Mouse (Mus musculus) midbrain, embryonic 15.5 days (tissue): ENCODE results near the gene Fkbp9. TPM values are rescaled to one million over a fixed set of nuclear protein-coding genes. Genes with fewer than 3 reads are reported as not detected.

Source experiments
- ATAC-seq: fragments of 200-750 bp; cut with Nextera tagmentation; replicated peaks from 2 replicates; pipeline ENCODE4 v1.8.0; 2017; ENCODE audit warnings: moderate TSS enrichment
- H3K27ac ChIP-seq: fragments of 300-500 bp; sonication (generic); 2 replicates; pipeline ENCODE4 v1.5.1; 2015; ENCODE audit warnings: mild to moderate bottlenecking, inconsistent platforms
- H3K27me3 ChIP-seq: fragments of 300-500 bp; sonication (generic); replicated peaks from 2 replicates; pipeline ENCODE4 v1.6.1; 2015; ENCODE audit warnings: inconsistent platforms
- H3K36me3 ChIP-seq: fragments of 300-500 bp; sonication (generic); replicated peaks from 2 replicates; pipeline ENCODE4 v1.6.1; 2015; ENCODE audit warnings: inconsistent platforms
- H3K4me1 ChIP-seq: fragments of 300-500 bp; sonication (generic); 2 replicates; pipeline ENCODE4 v1.6.1; 2015; ENCODE audit warnings: inconsistent platforms
- H3K4me2 ChIP-seq: fragments of 300-500 bp; sonication (generic); 2 replicates; pipeline ENCODE4 v1.6.1; 2015; ENCODE audit warnings: inconsistent platforms, mild to moderate bottlenecking, moderate library complexity
- H3K4me3 ChIP-seq: fragments of 300-500 bp; sonication (generic); 2 replicates; pipeline ENCODE4 v1.5.1; 2015; ENCODE audit warnings: mild to moderate bottlenecking, inconsistent platforms
- H3K9ac ChIP-seq: fragments of 300-500 bp; sonication (generic); 2 replicates; pipeline ENCODE4 v1.6.1; 2015; ENCODE audit warnings: mild to moderate bottlenecking, inconsistent platforms
- H3K9me3 ChIP-seq: fragments of 300-500 bp; sonication (generic); 2 replicates; pipeline ENCODE4 v1.6.1; 2016; ENCODE audit warnings: inconsistent platforms
- WGBS: fragments of 180-500 bp; shearing (Covaris S2); methylation state at CpG from one replicate; pipeline ENCODE4 v1.1.7; 2015; ENCODE audit warnings: mixed read lengths; 5-methylcytosine and 5-hydroxymethylcytosine counted together
- polyA plus RNA-seq: library from polyadenylated mRNA; unstranded; fragments of >200 nt; fragmentation: Nextera tagmentation; extraction: Ambion mirVana; gene quantifications from 2 replicates; pipeline ENCODE4 v1.2.1, GENCODE M21; 2015

Fkbp9 gene
- polyA plus RNA-seq, 1 experiment from 2014 or later, result 31.9 TPM

DNA sequence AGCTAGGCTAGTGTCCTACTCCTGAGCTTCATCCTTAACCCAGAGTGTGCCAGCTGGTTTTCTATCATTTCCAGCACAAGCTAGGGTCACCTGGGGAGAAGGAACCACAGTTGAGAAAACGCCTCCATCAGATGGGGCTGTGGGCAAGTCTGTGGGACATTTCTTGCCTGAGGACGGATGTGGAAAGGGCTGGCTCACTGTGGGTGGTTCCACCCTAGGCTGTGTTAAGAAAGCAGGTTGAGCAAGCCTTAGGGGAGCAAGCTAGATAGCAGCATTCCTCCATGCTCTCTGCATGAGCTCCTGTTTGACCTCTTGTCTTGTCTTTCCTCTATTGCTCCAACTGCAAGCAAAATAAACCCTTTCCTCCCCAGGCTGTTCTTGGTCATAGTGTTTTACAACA lies 58.9 kb downstream of the Fkbp9 start:
- H3K27ac ChIP-seq, result no peak overlapping the region
- WGBS, result 95% methylated on average over 2 of the region's 2 CpGs
- ATAC-seq, result no peak
- H3K9ac ChIP-seq, result no peak overlapping the region
- no peaks in the 10 kb centered on the region for H3K27me3 ChIP-seq
- peaks cover 25% of the 10 kb centered on the region for H3K36me3 ChIP-seq
- H3K4me3 ChIP-seq, result no peak overlapping the region
- H3K4me1 ChIP-seq, result no peaks in the 10 kb centered on the region
- no peak overlapping the region for H3K4me2 ChIP-seq
- H3K9me3 ChIP-seq, result no peaks in the 10 kb centered on the region

DNA sequence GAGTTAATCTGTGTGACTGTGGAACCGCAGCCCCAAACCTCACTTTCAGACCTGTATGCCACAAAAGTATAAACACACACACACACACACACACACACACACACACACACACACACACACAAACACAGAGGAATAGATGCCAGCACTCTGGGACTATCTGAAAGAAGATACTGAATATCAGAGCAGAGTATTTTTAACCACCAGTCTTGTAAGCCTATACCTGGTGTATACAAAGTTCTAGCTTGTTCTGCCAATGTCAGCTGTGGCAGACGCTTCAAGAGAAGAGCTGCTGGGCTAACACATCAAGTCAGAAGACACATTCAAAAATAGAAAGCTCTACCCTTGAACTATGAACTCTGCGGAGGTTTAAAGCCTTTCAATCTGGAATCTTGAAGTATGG lies 67.7 kb downstream of the Fkbp9 start:
- Histone ChIP-seq H3K9ac (no peak overlapping the region), H3K9me3 (no peaks in the 10 kb centered on the region), H3K36me3 (no peaks in the 10 kb centered on the region), H3K4me1 (peaks cover 20% of the 10 kb centered on the region), H3K27ac (no peak overlapping the region), H3K4me2 (no peak overlapping the region), H3K4me3 (no peak overlapping the region), H3K27me3 (no peaks in the 10 kb centered on the region)
- WGBS, result 90% methylated on average over 3 of the region's 3 CpGs
- ATAC-seq, result no peak

DNA sequence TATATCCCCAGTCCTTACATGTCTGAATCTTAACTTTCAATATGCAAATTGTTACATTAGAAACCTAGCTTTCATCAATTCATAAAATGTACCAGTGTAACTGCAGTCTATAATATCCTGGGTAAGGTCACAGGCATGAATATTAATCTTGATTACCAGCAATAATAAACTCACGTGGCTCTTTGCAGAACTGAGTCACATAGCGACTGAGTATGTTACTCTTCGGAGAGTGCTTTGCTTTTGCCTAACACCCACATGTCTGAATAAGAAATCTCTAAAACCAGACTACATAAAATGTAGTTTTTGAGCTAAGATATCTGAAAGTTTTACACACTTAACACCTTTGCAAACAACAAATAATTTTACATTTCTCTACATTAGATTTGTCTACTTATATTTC lies 69.5 kb downstream of the Fkbp9 start:
- no peak for ATAC-seq
- H3K4me1 ChIP-seq, result peaks cover 22% of the 10 kb centered on the region
- H3K4me3 ChIP-seq, result no peak overlapping the region
- H3K9ac ChIP-seq, result no peak overlapping the region
- no peaks in the 10 kb centered on the region for H3K36me3 ChIP-seq
- 70% methylated on average over 3 of the region's 3 CpGs for WGBS
- H3K9me3 ChIP-seq, result no peaks in the 10 kb centered on the region
- no peak overlapping the region for H3K27ac ChIP-seq
- no peaks in the 10 kb centered on the region for H3K27me3 ChIP-seq
- no peak overlapping the region for H3K4me2 ChIP-seq

DNA sequence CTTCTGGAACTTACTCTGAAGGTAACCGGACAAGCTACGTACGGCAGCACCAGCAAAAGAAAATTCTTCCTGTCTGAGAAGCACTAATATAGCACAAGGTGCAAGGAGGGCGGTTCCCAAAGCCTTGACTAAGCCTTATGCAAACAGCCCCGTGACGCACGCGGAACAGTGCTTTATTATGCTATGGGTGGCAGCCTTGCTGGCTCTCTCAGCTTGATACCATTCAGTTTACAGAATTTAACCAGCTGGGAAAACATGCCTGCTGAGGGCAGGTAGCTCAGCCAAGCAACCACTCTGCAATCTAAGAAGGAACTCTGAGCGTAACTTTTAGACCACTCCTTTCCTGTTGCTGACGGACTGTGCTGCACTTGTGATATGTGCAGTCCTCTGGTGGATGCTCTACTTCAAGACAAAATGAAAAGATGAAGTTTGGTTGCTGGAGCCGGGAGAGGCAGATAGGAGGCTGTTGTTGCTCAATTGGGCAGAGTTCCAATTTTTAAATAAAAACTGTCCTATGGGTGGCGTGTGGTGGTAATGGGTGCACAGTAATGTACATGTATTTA lies 70.0 kb downstream of the Fkbp9 start:
- no peak overlapping the region for H3K4me3 ChIP-seq
- H3K9ac ChIP-seq, result no peak overlapping the region
- no peak overlapping the region for H3K27ac ChIP-seq
- H3K9me3 ChIP-seq, result no peaks in the 10 kb centered on the region
- H3K4me1 ChIP-seq, result peaks cover 22% of the 10 kb centered on the region
- no peaks in the 10 kb centered on the region for H3K27me3 ChIP-seq
- H3K36me3 ChIP-seq, result no peaks in the 10 kb centered on the region
- ATAC-seq, result no peak
- H3K4me2 ChIP-seq, result 0 out of 2 replicates have a peak overlapping the region, but pooled peaks have one; percentile 2
- 32% methylated on average over 12 of the region's 12 CpGs for WGBS

GRCm38 (mm10) chr6:56902606-56903520 lies 71.0 kb downstream of the Fkbp9 start:
- H3K27me3 ChIP-seq, result no peaks in the 10 kb centered on the region
- no peak overlapping the region for H3K4me3 ChIP-seq
- no peaks in the 10 kb centered on the region for H3K36me3 ChIP-seq
- no peaks in the 10 kb centered on the region for H3K9me3 ChIP-seq
- ATAC-seq, result 0 out of 2 replicates have a peak, but pooled peaks have one; percentile 18
- no peak overlapping the region for H3K4me2 ChIP-seq
- H3K27ac ChIP-seq, result no peak overlapping the region
- H3K4me1 ChIP-seq, result peaks cover 25% of the 10 kb centered on the region
- WGBS, result 79% methylated on average over 7 of the region's 7 CpGs
- no peak overlapping the region for H3K9ac ChIP-seq

- Histone ChIP-seq H3K4me1 (peaks cover 25% of the 10 kb centered on the region), H3K36me3 (no peaks in the 10 kb centered on the region), H3K9me3 (no peaks in the 10 kb centered on the region), H3K9ac (no peak overlapping the region), H3K4me3 (no peak overlapping the region), H3K4me2 (no peak overlapping the region), H3K27ac (no peak overlapping the region), H3K27me3 (no peaks in the 10 kb centered on the region)
- 60% methylated on average over 6 of the region's 6 CpGs for WGBS
- 0 out of 2 replicates have a peak, but pooled peaks have one; percentile 27 for ATAC-seq
Observed at GRCm38 (mm10) chr6:56903831-56904230, 72.0 kb downstream of the Fkbp9 start.

DNA sequence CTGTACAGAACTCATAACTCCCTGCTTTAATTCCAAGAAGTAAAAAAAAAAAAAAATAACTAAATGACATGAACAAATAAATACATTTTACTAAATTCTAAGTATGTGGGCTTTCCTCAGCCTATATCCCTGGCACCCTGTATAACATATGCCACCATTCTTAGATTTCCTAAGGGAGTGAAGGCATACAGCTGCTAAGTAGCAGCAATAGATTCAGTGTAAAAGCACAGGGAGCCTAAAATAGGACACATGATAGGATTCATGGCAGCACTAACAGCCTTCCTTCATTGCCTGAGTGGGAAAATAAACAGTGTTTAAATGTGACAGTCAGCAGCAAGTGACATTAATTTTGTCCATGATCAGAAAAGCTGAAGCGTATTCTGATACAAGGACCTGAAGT lies 72.5 kb downstream of the Fkbp9 start:
- no peak for ATAC-seq

DNA sequence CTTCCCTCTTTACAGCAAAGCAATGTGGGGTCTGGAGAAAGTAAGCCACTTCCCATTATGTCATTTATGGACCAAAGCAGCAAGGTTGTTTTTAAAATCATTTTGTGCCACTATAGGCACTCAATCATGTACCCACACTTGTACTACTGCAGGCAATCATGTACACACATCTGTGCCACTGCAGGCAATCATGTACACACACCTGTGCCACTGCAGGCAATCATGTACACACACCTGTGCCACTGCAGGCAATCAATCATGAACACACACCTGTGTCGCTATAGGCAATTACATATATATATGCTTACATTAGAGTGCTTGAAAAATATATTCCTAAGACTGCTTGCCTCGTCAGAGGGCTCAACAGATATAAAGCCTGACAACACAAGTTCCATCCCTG lies 73.1 kb downstream of the Fkbp9 start:
- no peaks in the 10 kb centered on the region for H3K9me3 ChIP-seq
- H3K4me1 ChIP-seq, result peaks cover 25% of the 10 kb centered on the region
- no peaks in the 10 kb centered on the region for H3K36me3 ChIP-seq
- no peak overlapping the region for H3K9ac ChIP-seq
- H3K27me3 ChIP-seq, result no peaks in the 10 kb centered on the region
- no peak overlapping the region for H3K27ac ChIP-seq
- no peak for ATAC-seq
- H3K4me3 ChIP-seq, result no peak overlapping the region
- no peak overlapping the region for H3K4me2 ChIP-seq
- 80% methylated on average over 2 of the region's 2 CpGs for WGBS

More for the DNA sequence above, 72.5 kb downstream of the Fkbp9 start:
- Histone ChIP-seq H3K4me1 (peaks cover 25% of the 10 kb centered on the region), H3K4me3 (no peak overlapping the region), H3K27ac (no peak overlapping the region), H3K9me3 (no peaks in the 10 kb centered on the region), H3K27me3 (no peaks in the 10 kb centered on the region), H3K4me2 (no peak overlapping the region), H3K36me3 (no peaks in the 10 kb centered on the region), H3K9ac (no peak overlapping the region)
- 81% methylated on average over 1 of the region's 1 CpGs for WGBS

DNA sequence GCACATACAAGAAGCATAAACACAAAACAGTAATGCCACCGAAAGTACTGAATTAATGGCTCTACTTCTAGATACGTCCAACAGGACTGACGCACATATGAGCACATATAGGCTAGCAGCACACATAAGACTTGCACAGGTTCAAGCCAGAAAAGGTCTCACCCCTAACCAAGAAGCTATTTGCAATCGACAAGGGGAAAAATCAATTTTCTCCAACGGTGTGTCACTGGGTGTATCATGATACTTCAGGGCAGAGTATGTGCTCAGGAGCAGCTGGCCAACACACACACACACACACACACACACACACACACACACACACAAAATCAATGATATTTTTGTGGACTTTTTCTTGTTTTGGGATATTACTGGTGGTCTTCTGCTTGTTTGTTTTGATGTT lies 73.6 kb downstream of the Fkbp9 start:
- H3K27me3 ChIP-seq, result no peaks in the 10 kb centered on the region
- no peak for ATAC-seq
- no peak overlapping the region for H3K27ac ChIP-seq
- H3K9ac ChIP-seq, result no peak overlapping the region
- no peak overlapping the region for H3K4me2 ChIP-seq
- 87% methylated on average over 5 of the region's 5 CpGs for WGBS
- H3K9me3 ChIP-seq, result no peaks in the 10 kb centered on the region
- H3K4me1 ChIP-seq, result peaks cover 25% of the 10 kb centered on the region
- H3K4me3 ChIP-seq, result no peak overlapping the region
- H3K36me3 ChIP-seq, result no peaks in the 10 kb centered on the region

GRCm38 (mm10) chr6:56906121-56906846 lies 74.4 kb downstream of the Fkbp9 start:
- H3K36me3 ChIP-seq, result no peaks in the 10 kb centered on the region
- 89% methylated on average over 8 of the region's 8 CpGs for WGBS
- no peaks in the 10 kb centered on the region for H3K27me3 ChIP-seq
- peaks cover 25% of the 10 kb centered on the region for H3K4me1 ChIP-seq
- H3K9ac ChIP-seq, result no peak overlapping the region
- no peak overlapping the region for H3K27ac ChIP-seq
- no peak overlapping the region for H3K4me3 ChIP-seq
- no peaks in the 10 kb centered on the region for H3K9me3 ChIP-seq
- H3K4me2 ChIP-seq, result no peak overlapping the region
- ATAC-seq, result no peak

- no peak overlapping the region for H3K27ac ChIP-seq
- no peak overlapping the region for H3K9ac ChIP-seq
- 95% methylated on average over 3 of the region's 3 CpGs for WGBS
- H3K4me2 ChIP-seq, result no peak overlapping the region
- H3K4me1 ChIP-seq, result peaks cover 19% of the 10 kb centered on the region
- ATAC-seq, result no peak
- H3K27me3 ChIP-seq, result no peaks in the 10 kb centered on the region
- H3K36me3 ChIP-seq, result no peaks in the 10 kb centered on the region
- no peak overlapping the region for H3K4me3 ChIP-seq
- H3K9me3 ChIP-seq, result no peaks in the 10 kb centered on the region
Observed at GRCm38 (mm10) chr6:56907973-56908372, 76.1 kb downstream of the Fkbp9 start.

GRCm38 (mm10) chr6:56908397-56908796 lies 76.5 kb downstream of the Fkbp9 start:
- ATAC-seq, result no peak
- no peaks in the 10 kb centered on the region for H3K9me3 ChIP-seq
- H3K27ac ChIP-seq, result no peak overlapping the region
- H3K4me3 ChIP-seq, result no peak overlapping the region
- WGBS, result 87% methylated on average over 2 of the region's 2 CpGs
- no peak overlapping the region for H3K4me2 ChIP-seq
- no peaks in the 10 kb centered on the region for H3K27me3 ChIP-seq
- H3K4me1 ChIP-seq, result peaks cover 17% of the 10 kb centered on the region
- no peaks in the 10 kb centered on the region for H3K36me3 ChIP-seq
- no peak overlapping the region for H3K9ac ChIP-seq
